Mouse (Mus musculus) lung, postnatal 0 days (tissue): ENCODE data around the gene Lrrc23.

ENCODE experiments used
- CTCF ChIP-seq: IDR thresholded peaks from 2 replicates; pipeline ENCODE4 v1.5.1; 2016; ENCODE audit warnings: antibody characterized with exemption, mild to moderate bottlenecking
- EP300 ChIP-seq: IDR thresholded peaks from 2 replicates; pipeline ENCODE4 v1.6.1; 2016; ENCODE audit warnings: antibody characterized with exemption, mild to moderate bottlenecking, control low read depth

GRCm38 (mm10) chr6:124742839-124743514, 36.5 kb downstream of the Lrrc23 start:
- TF ChIP-seq CTCF (no peak), EP300 (no peak)
